Mouse (Mus musculus): ENCODE results near the gene Htra3. TPM values are rescaled to one million over a fixed set of nuclear protein-coding genes. Genes with fewer than 3 reads are reported as not detected.

The Htra3 gene
- polyA plus RNA-seq, 1 experiment from 2014 or later: 17.2 TPM

DNA sequence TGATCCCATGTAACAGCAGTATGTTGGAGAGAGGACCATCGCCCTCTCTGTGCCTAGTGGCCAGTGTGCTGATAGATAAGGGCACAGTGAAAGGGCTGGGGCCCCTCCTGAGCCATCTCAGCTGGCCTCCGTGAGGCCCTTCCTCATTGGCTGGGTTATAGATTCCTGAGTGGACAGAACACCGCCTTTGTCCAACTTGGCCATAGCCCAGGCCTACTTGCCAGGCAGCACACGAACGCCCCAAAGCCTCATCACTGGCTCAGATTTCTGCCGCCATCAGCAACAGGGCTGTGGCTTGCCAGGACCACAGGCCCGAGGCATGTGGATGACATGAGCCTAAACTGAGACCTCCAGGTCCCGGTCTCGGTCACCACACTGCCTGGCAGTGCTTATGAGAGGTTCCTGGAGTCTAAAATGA, 8.1 kb downstream of the Htra3 start:
- ATAC-seq (replicated peaks; ENCODE audit: extremely low read depth, insufficient read depth, low FRiP score): 0 out of 2 replicates have a peak, but pooled peaks have one; percentile 30
- Histone ChIP-seq H3K36me3 (ENCODE audit: control insufficient read depth, insufficient read depth) (no peaks in the 10 kb centered on the region), H3K27ac (ENCODE audit: low read length) (peak overlapping the region; percentile 60), H3K4me2 (ENCODE audit: low read depth, low read length) (no peak overlapping the region), H3K9ac (ENCODE audit: low read length) (peak overlapping the region; percentile 39), H3K4me3 (ENCODE audit: low read length) (no peak overlapping the region), H3K27me3 (ENCODE audit: control insufficient read depth, insufficient read depth, low read length) (peaks cover 2% of the 10 kb centered on the region; the same call in 1 of the 2 replicates), H3K9me3 (replicated peaks; ENCODE audit: control insufficient read depth, low read length) (no peaks in the 10 kb centered on the region), H3K4me1 (ENCODE audit: control insufficient read depth, insufficient read depth, low read length) (peaks cover 49% of the 10 kb centered on the region)
- WGBS: 35% methylated on average over 9 of the region's 9 CpGs

DNA sequence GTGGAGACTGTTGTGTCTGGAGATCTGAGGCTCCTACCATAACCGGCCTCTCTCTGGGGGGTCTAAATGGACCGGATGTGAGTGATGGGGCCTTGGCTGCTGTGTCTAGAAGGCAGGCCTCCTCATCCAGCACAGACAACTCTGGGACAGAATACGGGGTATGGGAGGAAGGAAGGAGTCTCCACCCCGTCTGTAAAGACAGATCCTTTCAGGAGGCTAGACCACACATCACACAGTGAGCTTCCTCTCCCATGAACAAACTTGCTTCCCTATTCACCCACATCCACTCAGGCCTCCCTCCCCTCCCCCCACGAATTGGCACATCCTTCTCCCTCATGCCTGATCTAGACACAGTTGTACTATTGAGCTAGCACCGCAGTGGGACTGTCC, 9.2 kb downstream of the Htra3 start:
- H3K36me3 ChIP-seq (ENCODE audit: control insufficient read depth, insufficient read depth): no peaks in the 10 kb centered on the region
- ATAC-seq (replicated peaks; ENCODE audit: extremely low read depth, insufficient read depth, low FRiP score): no peak
- no peak overlapping the region for H3K4me2 ChIP-seq (ENCODE audit: low read depth, low read length)
- WGBS: 50% methylated on average over 6 of the region's 6 CpGs
- H3K27ac ChIP-seq (ENCODE audit: low read length): 0 out of 2 replicates have a peak overlapping the region, but pooled peaks have one; percentile 13
- H3K9me3 ChIP-seq (replicated peaks; ENCODE audit: control insufficient read depth, low read length): no peaks in the 10 kb centered on the region
- H3K4me3 ChIP-seq (ENCODE audit: low read length): no peak overlapping the region
- H3K27me3 ChIP-seq (ENCODE audit: control insufficient read depth, insufficient read depth, low read length): peaks cover 2% of the 10 kb centered on the region; the same call in 1 of the 2 replicates
- H3K9ac ChIP-seq (ENCODE audit: low read length): no peak overlapping the region; the same call in 1 of the 2 replicates
- peaks cover 49% of the 10 kb centered on the region for H3K4me1 ChIP-seq (ENCODE audit: control insufficient read depth, insufficient read depth, low read length)

DNA sequence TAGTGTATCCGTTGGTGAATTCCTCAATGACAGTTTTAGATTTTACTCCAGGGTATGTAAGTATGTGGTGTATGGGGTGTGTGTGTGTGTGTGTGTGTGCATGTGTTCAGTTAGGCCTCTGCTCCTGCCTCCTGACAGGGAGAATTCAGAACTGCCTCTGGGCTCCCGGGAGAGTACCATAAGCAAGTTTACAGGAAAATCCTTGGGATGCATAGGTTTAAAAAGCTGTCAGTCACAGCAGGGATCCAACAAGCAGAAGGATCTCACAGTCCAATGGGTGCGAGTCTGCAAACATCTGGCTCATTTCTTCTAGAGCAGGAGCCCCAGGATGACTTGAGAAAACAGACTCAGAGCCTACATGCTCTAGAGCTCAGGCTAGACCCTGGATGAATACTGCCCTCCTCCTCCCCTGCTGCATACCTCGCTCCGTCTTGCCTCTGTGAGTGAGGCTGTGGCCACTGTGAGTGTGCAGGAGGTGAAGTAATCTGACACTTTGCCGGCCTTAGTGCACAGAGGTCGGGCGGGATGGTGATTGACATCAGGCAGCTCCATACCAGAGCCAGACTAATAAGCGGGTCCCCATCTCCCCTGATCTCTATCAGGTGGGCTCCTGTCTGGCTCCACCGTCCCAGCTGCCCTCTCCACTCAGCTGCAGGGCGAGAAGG, 9.7 kb downstream of the Htra3 start:
- WGBS: 43% methylated on average over 11 of the region's 11 CpGs
- Histone ChIP-seq H3K9ac (ENCODE audit: low read length) (no peak overlapping the region), H3K36me3 (ENCODE audit: control insufficient read depth, insufficient read depth) (no peaks in the 10 kb centered on the region), H3K27ac (ENCODE audit: low read length) (no peak overlapping the region), H3K9me3 (replicated peaks; ENCODE audit: control insufficient read depth, low read length) (no peaks in the 10 kb centered on the region), H3K4me1 (ENCODE audit: control insufficient read depth, insufficient read depth, low read length) (peaks cover 48% of the 10 kb centered on the region), H3K4me2 (ENCODE audit: low read depth, low read length) (no peak overlapping the region), H3K4me3 (ENCODE audit: low read length) (no peak overlapping the region), H3K27me3 (ENCODE audit: control insufficient read depth, insufficient read depth, low read length) (peaks cover 2% of the 10 kb centered on the region; the same call in 1 of the 2 replicates)
- ATAC-seq (replicated peaks; ENCODE audit: extremely low read depth, insufficient read depth, low FRiP score): no peak

DNA sequence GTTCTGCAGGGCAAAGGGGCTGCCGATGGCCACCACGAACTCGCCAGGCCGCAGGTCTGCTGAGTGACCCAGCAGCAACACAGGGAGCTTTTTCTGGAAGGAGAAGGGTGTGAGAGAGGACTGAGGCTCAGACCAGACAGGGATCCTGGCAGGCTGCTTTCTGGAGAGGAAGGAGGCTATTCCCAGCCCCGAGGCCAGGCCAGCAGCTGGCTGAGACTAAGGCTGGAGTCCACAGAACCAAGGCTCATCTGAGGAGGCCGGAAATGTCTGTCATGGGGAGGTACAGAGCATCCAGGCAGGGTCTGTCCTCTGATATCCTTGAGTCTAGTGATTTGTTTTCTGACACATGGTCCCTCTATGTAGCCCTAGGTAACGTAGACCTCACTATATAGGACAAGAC, 13.4 kb downstream of the Htra3 start:
- Histone ChIP-seq H3K9me3 (replicated peaks; ENCODE audit: control insufficient read depth, low read length) (no peaks in the 10 kb centered on the region), H3K9ac (ENCODE audit: low read length) (no peak overlapping the region), H3K36me3 (ENCODE audit: control insufficient read depth, insufficient read depth) (no peaks in the 10 kb centered on the region), H3K4me2 (ENCODE audit: low read depth, low read length) (no peak overlapping the region), H3K4me1 (ENCODE audit: control insufficient read depth, insufficient read depth, low read length) (peaks cover 17% of the 10 kb centered on the region), H3K27me3 (ENCODE audit: control insufficient read depth, insufficient read depth, low read length) (peaks cover 4% of the 10 kb centered on the region; the same call in 1 of the 2 replicates), H3K27ac (ENCODE audit: low read length) (no peak overlapping the region), H3K4me3 (ENCODE audit: low read length) (no peak overlapping the region)
- 89% methylated on average over 7 of the region's 7 CpGs for WGBS
- ATAC-seq (replicated peaks; ENCODE audit: extremely low read depth, insufficient read depth, low FRiP score): no peak

DNA sequence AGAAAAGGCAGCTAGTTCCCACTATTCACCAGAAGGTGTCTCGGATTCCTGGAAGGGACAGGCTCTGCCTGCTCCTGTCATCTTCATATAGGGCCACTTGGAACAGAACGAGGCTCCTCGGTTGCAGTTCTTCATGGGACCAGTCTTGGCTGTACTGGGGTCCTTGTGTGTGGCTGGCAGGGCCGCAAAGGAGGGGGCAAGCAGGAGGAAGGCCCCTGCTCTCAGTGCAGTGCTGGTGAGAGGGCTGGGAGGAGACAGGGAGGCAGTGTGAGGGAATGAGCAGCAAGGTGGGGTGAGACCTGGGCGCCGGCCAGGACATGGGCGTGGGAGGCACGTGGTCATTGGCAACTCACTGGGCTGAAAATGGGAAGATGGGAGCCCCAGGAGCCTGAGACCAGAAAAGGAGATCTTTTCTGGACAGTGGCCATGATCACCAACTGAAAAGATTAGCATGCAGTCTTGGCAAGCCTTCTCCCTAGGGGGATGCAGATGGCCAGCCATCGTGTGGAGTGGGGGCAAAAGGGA, 17.5 kb downstream of the Htra3 start:
- 73% methylated on average over 9 of the region's 9 CpGs for WGBS
- H3K27ac ChIP-seq (ENCODE audit: low read length): no peak overlapping the region
- ATAC-seq (replicated peaks; ENCODE audit: extremely low read depth, insufficient read depth, low FRiP score): no peak; the same call in 1 of the 2 replicates
- H3K4me2 ChIP-seq (ENCODE audit: low read depth, low read length): no peak overlapping the region
- H3K4me3 ChIP-seq (ENCODE audit: low read length): no peak overlapping the region
- H3K36me3 ChIP-seq (ENCODE audit: control insufficient read depth, insufficient read depth): no peaks in the 10 kb centered on the region
- no peaks in the 10 kb centered on the region for H3K9me3 ChIP-seq (replicated peaks; ENCODE audit: control insufficient read depth, low read length)
- H3K4me1 ChIP-seq (ENCODE audit: control insufficient read depth, insufficient read depth, low read length): peaks cover 12% of the 10 kb centered on the region
- no peak overlapping the region for H3K9ac ChIP-seq (ENCODE audit: low read length)
- H3K27me3 ChIP-seq (ENCODE audit: control insufficient read depth, insufficient read depth, low read length): 0 out of 2 replicates have a peak, but pooled peaks cover 2% of the 10 kb centered on the region

DNA sequence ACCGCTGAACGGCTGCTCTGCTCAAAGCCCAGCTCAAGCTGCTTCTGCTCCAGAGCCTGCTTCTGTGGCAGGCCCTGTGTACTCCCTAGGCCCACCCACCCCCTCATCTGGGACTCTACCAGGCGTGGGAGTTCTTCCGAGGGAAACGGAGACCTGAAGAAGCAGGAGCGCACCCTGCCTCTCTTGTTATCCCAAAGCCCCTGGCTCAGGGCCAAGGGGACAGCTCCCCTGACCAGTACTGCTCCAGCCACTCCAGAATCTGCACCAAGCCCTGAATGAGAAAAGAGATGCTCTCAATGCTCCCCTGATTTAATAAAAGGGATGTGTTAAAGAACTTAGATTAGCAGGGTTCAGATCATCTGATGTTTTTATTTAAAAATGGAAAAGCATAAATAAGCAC, 18.4 kb downstream of the Htra3 start:
- no peak for ATAC-seq (replicated peaks; ENCODE audit: extremely low read depth, insufficient read depth, low FRiP score)
- H3K9ac ChIP-seq (ENCODE audit: low read length): no peak overlapping the region
- H3K27ac ChIP-seq (ENCODE audit: low read length): no peak overlapping the region
- H3K27me3 ChIP-seq (ENCODE audit: control insufficient read depth, insufficient read depth, low read length): 0 out of 2 replicates have a peak, but pooled peaks cover 2% of the 10 kb centered on the region
- no peak overlapping the region for H3K4me3 ChIP-seq (ENCODE audit: low read length)
- no peaks in the 10 kb centered on the region for H3K9me3 ChIP-seq (replicated peaks; ENCODE audit: control insufficient read depth, low read length)
- 49% methylated on average over 6 of the region's 6 CpGs for WGBS
- H3K4me2 ChIP-seq (ENCODE audit: low read depth, low read length): no peak overlapping the region
- H3K4me1 ChIP-seq (ENCODE audit: control insufficient read depth, insufficient read depth, low read length): peaks cover 12% of the 10 kb centered on the region
- no peaks in the 10 kb centered on the region for H3K36me3 ChIP-seq (ENCODE audit: control insufficient read depth, insufficient read depth)

DNA sequence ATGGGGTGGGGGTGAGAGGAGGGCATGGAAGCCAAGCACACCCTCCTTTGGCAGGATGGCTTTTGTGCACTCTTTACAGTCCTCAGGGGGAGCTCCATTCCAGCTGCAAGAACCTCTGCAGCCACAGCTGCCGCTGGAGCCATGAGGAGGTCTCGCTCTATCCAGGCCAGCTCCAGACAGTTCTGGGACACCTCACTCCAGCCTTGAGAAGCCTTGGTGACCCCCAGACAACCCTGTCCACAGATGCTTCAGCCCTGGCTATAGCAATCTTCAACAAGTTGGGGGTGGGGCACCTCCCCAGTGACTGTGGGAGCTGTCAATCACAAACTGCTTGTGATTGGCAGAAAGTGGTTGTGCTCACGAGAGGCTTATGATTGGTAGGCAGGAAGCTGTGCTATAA, 20.1 kb downstream of the Htra3 start:
- Histone ChIP-seq H3K9ac (ENCODE audit: low read length) (no peak overlapping the region), H3K4me1 (ENCODE audit: control insufficient read depth, insufficient read depth, low read length) (peaks cover 12% of the 10 kb centered on the region), H3K36me3 (ENCODE audit: control insufficient read depth, insufficient read depth) (no peaks in the 10 kb centered on the region), H3K9me3 (replicated peaks; ENCODE audit: control insufficient read depth, low read length) (no peaks in the 10 kb centered on the region), H3K4me2 (ENCODE audit: low read depth, low read length) (no peak overlapping the region), H3K4me3 (ENCODE audit: low read length) (no peak overlapping the region), H3K27me3 (ENCODE audit: control insufficient read depth, insufficient read depth, low read length) (0 out of 2 replicates have a peak, but pooled peaks cover 2% of the 10 kb centered on the region), H3K27ac (ENCODE audit: low read length) (no peak overlapping the region)
- ATAC-seq (replicated peaks; ENCODE audit: extremely low read depth, insufficient read depth, low FRiP score): no peak
- 52% methylated on average over 3 of the region's 3 CpGs for WGBS

DNA sequence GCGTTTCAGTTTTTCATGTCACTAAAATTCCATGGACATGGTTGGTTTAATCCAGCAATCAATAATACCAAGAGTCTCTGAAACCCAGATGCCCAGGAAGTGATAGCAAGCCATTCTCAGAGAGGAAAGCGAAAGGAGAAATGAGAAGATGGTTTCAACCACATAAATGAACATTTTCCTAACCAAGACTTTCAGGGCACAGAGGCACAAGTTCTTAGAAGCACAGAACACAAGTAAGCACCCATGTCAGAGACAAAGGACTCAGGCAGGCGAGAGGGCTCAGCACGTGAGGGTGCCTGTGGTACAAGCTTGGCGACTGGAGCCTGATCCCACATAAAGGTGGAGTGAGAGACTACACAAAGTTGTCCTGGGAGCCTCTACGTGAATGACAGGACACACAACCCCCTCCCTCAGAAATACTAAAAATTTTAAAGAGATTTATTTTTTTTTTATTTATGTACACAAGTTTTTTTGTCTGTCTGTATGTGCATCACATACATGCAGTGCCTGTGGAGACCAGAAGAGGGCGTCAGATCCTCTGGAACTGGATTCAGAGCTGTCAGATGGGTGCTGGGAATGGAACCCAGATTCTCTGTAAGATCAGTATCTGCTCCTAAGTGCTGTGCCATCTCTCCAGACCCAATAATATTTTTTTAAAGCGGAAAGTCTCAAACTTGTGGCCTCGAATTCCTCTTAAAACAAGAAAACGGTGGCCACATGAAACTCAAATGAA, 23.7 kb downstream of the Htra3 start:
- ATAC-seq (replicated peaks; ENCODE audit: extremely low read depth, insufficient read depth, low FRiP score): no peak
- 87% methylated on average over 10 of the region's 10 CpGs for WGBS

More for the DNA sequence above, 23.7 kb downstream of the Htra3 start:
- Histone ChIP-seq H3K27me3 (ENCODE audit: control insufficient read depth, insufficient read depth, low read length) (no peaks in the 10 kb centered on the region), H3K9ac (ENCODE audit: low read length) (no peak overlapping the region), H3K4me3 (ENCODE audit: low read length) (no peak overlapping the region), H3K36me3 (ENCODE audit: control insufficient read depth, insufficient read depth) (no peaks in the 10 kb centered on the region), H3K4me1 (ENCODE audit: control insufficient read depth, insufficient read depth, low read length) (peaks cover 6% of the 10 kb centered on the region), H3K27ac (ENCODE audit: low read length) (no peak overlapping the region), H3K9me3 (replicated peaks; ENCODE audit: control insufficient read depth, low read length) (no peaks in the 10 kb centered on the region), H3K4me2 (ENCODE audit: low read depth, low read length) (no peak overlapping the region)

Measured in heart, embryonic 16.5 days (tissue).